18 mouse cellular contexts compared by ENCODE assay signal in the genomic region with DNA sequence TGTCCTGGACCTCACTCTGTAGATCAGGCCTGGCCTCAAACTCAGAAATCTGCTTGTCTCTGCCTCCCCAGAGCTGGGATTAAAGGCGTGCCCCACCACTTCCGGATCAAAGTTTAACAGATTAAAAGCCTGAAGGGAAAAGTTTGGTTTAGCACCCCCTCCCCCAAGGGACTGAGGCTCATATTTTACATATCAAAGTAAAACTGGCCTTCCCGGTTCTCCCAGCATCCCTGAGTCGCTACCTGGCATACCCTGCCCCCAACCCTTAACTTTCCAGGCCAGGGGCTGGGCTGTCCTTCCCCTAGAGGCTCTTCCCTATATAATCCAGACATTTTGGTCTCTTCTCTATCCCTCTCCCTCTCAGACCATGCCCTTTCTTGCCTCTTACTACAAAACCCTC. TPM values are rescaled to one million over a fixed set of nuclear protein-coding genes. Genes with fewer than 3 reads are reported as not detected.
"Had no signal": no experiment of that assay in that cellular context is flagged by ENCODE, and none has a peak within 500 bp of the region (broad histone marks: within the 10 kb centered on the region; RNA-seq: fewer than 3 reads in every experiment).

No protein-coding gene starts in this region.

- ATAC-seq: hindbrain, postnatal 0 days; intestine, embryonic 16.5 days had no signal

- DNase-seq: gastrocnemius, postnatal 14 days; gastrocnemius, postnatal 36 days; heart, adult 11 months; heart, adult 2 months; heart, postnatal 14 days; heart, postnatal 36 days; kidney, adult 11 months; kidney, adult 2 months; kidney, postnatal 10 days; kidney, postnatal 25 days; kidney, postnatal 4 days; liver; liver, embryonic 13.5 days had no signal

RNA-seq across cellular contexts. Expression of a gene that starts 8.6 kb away (rescaled TPM):
- total RNA-seq: gastrocnemius, adult 18-20 months; gastrocnemius, postnatal 14 days; gastrocnemius, postnatal 36 days; heart, postnatal 14 days; heart, postnatal 36 days had no signal

RNA-seq across cellular contexts. Expression of a gene that starts 48.5 kb away (rescaled TPM):
- total RNA-seq: hematopoietic stem cell, adult 5-6 weeks; hindbrain, postnatal 0 days; layer of hippocampus, postnatal 10 days had no signal
